Mouse (Mus musculus) frontal cortex, postnatal 36 days (tissue): ENCODE data around the gene Tmem161a.

ENCODE experiments used
- DNase-seq, 2 experiments: peaks; one replicate each; pipeline ENCODE4 v3.0.0; 2022; ENCODE audit warnings: low spot score in 2 of 2

Tmem161a gene

DNA sequence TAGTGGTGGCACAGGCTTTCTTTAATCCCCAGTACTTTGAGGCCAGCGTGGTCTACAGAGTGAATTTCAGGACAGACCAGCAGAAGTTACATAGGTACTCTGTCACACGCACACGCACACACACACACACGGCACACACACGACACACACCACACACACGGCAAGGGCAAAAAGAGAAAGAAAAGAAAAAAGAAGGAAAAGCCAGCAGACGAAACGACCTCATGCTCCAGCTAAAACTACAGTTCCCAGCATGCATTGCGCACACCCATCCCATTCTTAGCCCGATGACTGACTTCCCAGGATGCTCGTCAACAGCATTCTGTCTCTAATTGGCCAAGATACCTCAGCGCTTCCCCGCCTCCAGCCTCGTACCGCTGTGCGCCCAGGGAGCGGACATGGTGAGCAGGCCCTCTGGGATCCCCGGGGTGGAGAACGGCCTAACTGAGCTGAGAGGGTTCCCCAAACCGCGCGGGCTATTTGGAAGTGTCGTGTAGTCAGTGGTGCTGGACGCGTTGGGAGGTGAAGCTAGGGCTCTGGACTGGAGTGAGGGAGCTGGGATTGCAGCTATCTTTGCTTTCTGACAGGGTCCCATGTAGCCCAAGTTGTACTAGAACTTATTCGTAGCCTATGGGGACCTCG, at the start of gene Tmem161a:
TSS of gene Tmem161a (plus strand) at position 314 of the 639 bp plus-strand sequence.
- peak; percentile 88 to 95 for DNase-seq

DNA sequence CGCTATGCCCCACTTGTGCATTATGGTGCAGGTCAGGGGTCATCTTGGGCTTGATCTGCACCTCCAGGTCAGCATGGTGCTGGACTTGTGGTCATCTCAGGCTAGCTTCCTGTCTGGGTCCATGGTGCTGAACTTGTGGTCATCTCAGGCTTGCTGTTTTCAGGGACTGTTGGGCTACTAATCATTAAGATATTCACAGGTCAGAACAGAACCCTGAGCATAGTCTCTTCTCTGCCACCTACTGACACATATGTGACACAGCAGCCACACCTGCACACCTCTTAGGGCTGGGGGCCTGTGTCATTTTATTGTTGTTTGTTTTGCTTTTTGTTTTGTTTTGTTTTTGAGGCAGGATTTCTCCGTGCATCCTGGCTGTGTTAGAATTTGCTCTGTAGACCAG, 49.3 kb upstream of the Tmem161a start:
- DNase-seq, result no peak

DNA sequence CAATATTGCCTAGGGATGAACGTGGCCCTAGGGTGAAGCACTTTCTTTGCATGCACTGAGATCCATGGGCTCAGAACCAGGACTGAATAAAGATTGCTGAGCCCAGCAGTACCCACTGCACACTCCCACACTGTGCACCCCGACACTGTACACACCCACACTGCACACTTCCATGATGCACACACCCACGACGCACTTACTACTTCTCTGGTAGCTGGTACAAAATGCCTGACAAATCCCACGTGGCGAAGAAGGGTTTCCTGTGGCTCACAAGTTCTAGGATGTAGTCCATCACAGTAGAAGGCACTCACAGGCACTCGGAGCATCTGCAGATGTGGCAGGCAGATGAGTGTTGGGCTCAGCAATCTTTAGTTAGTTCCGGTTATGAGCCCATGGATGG, 47.2 kb upstream of the Tmem161a start:
- peak in 1 of 2 experiments; percentile 46 for DNase-seq

DNA sequence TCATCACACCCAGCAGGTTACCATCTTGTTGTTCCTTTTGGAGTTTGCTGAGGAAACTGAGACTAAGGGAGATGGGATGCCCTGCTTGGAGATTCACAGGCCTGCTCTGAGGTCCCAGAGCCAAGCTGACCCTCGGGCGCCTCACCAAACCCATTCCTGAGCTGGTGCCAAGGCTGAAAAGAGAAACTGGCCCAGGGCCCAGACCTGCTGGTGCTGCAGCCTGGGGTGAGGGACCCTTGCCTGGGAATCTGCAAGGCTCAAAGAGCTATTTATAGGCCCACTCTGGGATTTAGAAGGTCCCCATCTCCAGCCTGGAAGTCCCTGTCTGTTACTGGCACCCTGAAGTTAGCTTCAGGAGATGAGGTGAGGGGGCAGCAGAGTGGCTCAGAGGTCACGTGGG, 43.7 kb upstream of the Tmem161a start:
- peak; percentile 45 to 67 for DNase-seq

DNA sequence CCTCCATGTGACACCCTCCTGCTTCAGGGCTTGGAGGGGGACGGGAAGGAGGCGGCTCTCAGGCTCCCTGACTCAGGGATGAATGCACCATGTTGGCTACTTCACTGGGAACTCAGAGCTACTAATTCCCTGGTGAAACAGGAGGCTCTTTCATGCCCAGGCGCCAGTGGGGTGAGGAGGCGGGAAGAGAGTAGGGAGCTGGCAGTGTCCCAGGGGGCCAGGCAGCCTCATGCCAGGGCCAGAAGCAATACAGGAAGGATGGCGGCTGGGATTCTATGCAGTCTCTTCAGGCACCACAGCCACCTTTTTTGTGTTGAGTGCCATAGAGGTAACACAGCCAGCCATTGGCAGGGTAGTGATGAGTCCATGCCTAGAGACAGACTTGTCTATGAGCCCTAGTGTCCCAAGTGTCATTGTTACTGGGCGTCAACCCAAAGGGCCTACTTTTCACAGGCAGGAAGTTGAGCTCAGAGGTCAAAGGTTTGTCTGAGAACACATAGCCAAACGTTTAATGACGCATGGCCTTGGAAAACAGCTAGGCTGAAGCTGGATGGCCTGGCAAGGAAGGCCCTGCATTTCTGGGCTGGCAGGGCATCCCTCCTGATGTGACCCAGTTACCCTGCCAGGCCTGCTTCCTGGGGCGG, 42.7 kb upstream of the Tmem161a start:
- peak; percentile 74 to 79 for DNase-seq

DNA sequence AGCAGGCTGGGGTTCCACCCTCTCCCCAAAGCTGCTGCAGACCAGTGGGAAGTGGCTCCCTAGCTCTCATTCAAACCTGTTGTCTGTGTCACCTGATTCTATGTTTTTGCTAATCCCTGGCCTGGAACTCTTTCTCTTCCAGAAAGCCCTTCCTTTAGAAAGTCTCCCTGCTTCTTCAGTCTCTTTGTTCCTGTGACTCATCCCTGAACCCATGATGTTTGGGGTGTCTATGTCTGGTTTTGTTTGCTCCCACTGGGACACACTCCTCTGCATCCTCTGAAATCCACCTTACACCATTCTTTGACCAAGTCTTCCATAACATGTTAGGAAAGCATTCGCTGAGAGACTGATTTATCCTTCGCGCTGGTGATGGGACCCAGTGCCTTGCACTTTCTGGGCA, 42.1 kb upstream of the Tmem161a start:
- DNase-seq, result no peak

DNA sequence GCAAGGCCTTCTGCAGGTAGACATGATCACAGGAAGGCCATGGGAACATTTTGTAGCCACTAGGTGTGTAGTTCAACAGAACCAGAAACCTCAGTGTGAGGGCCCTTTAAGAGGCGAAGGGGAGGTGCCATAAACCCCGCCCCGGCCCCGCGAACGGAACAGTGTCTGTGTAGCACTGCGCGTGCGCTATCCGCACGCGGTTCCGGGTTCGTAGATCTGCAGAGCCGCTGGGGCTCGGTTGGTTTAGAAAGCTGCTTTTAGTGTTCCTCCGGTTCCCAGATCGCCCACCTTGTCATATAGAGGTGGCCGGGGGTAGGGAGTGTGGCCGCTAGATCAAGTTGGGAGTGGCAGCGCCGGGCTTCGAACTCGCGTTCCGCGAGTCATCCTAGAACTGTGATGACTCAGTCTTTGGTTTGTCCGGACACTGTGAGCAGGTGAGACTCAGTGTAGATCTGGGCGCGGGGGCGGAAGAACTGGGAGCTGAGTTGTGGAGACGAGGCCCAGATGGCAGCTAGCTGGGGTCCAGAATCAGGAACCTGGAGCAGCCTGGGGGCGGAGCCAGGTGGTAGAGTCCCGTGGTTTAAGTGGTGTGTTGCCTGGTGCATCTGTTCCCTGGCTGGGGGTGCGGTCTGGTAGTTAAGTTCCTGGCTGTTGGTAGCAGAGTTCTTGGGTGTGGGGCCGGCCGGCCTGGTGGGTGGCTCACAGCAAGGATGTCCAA, 40.8 kb upstream of the Tmem161a start, which contains the start of gene Nr2c2ap:
TSS of gene Nr2c2ap (plus strand) at position 168 of the 718 bp plus-strand sequence.
- peak; percentile 76 to 79 for DNase-seq

DNA sequence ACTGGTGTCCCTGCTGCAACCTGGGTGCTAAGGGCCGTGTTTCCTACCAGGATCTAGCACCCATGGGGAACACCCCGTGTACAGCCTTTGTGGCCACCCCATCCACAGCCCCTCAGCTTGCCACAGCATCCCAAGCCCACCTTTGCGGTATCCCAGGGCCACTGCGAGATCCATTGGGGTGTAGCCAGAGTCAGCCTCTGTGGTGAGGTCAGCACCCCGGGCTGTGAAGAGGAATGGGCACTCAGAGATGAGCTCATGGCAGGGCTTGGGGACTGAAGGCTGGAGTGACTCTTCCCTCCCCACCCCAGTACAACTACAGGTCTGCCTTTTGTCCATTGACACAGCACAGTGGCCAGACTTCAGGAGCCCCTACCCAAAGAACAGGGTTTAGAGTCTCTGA, 38.1 kb upstream of the Tmem161a start:
- no peak for DNase-seq

DNA sequence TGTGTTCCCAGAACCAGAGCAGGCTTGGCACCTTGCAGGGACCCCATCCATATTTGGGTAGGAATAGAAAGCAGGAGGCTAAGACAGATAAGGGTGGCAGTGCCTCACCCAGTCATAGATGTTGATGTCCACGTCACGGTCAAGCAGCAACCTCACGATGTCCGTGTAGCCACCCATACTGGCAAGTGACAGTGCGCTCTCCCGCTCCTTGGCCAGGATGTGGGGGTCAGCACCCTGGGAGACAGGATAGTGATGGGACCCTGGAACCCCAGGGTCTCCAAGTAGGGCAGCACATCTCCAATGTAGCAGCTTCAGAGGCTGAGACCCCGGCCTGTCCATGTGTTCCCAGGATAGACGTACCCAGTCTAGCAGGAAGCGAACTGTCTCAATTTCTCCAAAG, 37.2 kb upstream of the Tmem161a start:
- DNase-seq, result no peak

DNA sequence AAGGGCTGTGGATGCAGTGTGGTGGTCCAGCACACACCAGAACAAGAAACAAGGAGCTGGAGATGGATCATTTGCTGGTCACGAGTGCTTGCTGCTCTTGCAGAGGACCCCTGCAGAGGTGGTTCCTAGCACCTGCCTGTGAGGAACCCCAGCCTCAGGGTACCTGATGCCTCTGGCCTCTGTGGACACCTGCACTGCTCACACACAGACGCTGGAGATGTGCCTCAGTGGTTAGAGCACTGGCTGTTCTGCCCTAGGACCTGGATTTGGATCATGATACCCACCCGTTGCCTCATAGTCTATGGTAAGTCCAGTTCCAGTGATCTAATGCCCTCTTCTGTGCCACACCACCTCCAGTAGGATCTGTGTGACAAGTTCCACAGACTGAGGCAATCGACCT, 35.6 kb upstream of the Tmem161a start:
- DNase-seq, result no peak

DNA sequence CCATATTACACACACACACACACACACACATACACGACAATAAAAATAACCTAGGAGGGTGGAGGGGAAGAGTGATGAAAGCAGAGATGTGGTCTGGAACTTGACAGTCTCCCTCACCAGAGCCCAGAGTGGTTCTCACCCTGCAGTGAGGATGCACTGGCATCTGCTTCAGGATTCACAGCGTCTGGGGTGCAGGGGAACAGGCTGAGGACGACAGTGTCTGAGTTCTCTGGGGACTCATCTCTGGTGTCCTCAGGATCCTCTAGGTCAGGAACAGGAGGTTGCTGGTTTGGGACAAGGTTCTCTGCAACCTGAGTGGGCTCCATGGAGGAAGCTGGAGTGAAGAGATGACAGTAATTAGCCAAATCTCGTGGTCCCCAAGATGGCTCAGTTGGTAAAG, 34.3 kb upstream of the Tmem161a start:
- no peak for DNase-seq

DNA sequence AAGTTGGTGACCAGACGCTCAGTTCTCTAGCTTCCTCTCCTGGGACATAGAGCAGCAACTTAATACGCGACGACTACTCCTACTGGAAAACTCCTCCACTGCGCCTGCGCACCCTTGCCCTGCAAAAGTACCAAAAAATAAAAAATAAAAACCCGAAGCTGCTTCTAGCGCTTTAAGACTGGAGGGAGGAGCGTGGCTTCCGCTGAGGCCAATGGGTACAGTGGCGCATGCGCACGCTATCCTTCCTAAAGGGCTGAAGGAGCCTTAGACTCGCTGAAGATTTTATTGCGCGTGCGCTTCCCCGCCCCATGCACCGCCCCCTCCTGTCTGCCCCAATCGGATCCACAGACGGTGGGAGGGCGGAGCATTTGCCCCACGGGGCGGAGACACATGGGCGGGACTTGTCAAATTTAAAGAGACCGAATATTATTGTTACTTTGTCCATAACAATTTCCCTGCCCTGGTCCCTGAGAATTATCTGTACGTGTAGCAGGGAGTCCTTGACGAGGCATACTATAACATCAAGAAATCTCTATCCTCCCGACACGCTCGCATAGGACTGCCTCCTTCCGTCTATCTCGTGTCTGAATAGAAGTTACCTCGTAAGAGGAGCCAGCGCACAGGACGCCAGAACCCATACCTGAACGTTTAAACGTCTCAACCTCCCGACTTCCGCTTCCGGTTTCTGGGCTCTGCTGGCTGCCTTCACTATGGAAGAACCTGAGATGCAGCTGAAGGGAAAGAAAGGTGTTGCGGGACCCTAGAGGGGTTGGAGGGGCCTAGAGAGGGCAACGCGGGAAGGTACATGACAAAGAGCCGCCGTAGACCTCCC, 32.9 kb upstream of the Tmem161a start, which contains the start of the genes Rfxank, Borcs8 and Mef2b:
TSS of gene Rfxank (minus strand) at position 129 of the 832 bp plus-strand sequence.
TSS of gene Borcs8 (plus strand) at position 474 of the 832 bp plus-strand sequence.
TSS of gene Mef2b (plus strand) at position 686 of the 832 bp plus-strand sequence.
- DNase-seq, result peak; percentile 98

DNA sequence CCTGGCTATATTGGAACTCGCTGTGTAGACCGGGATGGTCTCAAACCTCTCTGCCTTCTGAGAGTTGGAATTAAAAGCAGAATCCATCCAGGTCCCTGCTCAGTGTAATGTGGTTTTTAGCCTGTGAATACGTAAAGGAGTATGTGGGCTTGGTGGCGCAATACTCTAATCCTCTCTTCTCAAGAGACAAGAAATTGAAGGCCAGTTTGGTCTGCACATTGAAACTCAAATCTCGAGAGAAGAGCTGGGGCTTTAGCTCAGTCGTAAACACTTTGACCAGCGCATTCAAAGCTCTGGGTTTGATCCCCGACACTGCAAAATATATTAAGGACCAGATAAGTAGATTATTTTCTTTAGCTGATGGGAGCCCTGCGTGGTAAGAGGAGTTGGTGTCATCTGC, 32.2 kb upstream of the Tmem161a start:
- no peak for DNase-seq

DNA sequence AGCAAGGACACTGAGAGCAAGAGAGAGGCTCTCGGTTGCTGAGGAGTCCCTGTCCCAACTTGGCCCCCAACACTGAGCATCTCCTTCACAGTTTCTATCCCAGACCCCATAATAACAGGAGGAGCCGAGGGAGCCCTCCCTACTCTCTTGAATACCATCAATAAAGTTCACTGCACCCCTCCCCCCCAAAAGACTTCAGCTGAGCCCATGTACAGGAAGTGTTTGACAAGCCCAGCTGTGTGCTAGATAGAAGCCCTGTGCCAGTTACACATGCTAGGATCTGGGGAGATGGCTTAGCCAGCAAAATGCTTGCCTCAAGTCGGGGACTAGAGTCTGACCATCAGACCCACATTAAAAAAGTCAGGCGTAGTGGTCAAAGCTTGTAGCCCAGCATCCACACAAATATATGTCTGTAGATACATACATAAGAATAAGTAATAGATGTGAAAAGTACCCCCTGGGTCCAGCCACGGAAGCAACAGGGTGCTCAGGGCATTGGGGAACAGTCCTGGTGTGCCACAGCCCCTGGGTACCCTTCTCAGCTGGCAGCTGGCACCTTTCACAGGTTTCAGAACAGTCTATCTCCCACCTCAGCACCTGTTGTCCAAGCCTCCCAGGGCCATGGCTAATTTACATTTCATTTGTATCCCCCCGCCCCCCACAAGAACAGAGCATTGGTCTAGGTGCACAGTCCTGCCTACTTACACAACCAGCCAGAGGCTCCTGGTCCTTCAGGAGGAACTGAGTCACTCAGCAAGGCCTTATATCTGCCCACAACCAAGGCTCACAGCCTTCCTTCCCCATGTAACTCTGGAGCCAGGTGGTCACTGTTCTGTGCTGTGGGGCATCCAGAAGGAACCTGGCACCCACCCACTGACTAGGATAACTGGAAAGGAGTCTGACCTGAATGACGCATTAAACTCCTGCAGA, 24.2 kb upstream of the Tmem161a start:
- no peak for DNase-seq

DNA sequence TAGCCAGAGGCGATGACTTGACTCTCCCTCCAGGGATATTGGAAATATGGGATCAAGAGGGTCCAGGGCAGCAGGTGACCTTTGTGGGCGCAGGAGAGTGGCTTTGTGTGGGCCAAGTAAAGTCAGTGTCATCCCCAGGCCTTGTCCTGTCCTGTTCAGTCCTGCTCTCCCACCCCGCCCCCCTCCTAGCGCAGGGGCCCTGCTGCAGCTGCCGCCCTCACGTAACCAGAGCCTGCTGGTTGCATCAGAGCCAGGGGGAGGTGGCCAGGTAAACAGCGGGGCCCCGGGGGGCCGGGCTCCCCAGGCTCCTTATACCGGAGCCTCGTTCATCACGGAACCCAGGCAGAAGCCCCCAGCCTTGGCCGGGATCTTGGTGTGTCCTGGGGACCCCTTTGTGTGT, 22.0 kb upstream of the Tmem161a start:
- no peak for DNase-seq

DNA sequence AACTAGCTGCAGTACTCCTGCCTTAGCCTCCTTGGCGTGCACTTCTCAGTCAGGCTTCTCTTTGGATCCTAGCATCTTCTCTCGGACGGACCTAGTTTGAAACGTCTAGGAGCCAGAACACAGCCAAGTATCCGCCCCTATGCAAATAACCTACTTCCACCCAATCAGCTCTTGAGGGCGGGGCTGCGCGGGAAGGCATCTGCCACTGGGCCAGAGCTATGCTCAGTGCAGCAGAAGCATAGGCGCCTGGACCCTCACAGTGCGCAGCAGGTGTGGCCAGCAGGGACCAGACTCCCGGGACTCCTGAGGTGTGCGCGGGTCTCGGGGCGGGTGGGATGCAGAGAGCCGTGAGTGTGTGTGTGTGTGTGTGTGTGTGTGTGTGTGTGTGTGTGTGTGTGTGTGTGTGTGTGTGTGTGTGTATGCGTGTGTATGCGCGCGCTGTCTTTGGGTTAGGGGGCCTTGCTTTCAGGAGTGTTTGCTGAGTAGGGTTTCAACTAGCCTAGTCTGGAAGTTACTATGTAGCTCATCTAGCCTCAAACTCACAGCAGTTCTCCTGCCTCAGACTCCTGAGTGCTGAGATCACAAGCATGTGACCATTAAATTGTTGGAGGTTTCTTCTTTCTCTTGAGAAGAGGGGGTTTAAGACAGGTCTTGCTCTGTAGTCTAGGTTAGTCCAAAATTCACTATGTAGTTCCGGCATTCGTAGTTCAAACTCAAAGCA, 19.5 kb upstream of the Tmem161a start:
- DNase-seq, result peak; percentile 30 to 42

DNA sequence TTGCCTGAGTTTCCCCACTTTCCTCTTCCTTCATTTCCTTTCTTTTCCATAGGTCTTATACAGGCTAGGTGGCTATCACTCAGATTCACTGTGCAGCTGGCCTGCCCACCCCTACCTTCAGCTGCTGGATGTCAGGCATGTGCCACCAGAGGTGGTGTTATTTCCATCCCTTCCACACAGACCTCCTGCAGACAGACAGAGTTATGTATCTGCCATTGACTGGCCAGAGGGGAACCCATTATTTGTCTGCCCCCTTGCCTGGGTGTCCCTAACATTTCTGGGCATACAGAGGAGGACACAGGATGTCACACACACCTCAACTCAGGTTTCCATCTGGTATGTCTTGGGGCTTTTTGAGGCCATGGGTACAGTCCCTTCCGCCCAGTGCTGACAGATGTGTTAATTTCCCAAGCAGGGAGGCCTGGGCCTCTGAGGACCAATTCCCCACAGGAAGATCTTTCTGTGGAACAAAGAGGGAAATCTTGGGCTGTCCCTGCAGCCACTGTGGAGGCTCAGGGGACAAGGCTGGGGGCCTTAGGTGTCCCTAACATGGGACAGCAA, 14.8 kb upstream of the Tmem161a start:
- no peak for DNase-seq

DNA sequence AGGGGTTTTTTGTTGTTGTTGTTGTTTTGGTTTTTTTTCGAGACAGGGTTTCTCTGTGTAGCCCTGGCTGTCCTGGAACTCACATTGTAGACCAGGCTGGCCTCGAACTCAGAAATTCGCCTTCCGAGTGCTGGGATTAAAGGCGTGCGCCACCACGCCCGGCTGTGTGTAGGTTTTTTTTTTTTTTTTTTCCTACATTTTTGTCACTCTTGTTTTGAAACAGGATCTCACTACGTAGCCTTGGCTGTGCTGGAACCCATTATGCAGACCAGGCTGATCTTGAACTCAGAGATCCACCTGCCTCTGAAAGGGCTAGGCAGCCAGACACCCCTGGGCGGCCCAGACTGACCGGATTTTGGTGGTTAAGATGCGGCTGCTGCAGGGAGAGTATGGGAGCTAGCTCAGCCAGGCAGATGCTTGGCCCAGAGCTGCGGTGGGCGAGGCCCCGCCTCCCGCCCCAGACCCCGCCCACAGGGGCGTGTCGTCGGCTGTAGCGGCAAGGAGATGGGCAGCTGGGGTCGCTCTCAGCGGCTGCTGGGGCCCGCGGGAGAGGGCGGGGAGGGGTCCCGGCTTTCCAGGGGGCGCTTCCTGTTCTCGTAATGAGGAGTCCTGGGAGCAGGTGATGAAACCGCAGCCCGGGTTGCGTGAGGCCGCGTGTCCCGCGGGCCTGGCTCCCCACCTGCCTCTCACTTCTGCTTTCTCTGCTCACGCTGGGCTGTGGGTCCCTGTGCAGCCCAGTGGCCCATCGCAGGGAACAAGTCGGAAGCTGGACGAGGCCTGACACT, 13.9 kb upstream of the Tmem161a start:
- peak; percentile 52 to 63 for DNase-seq

DNA sequence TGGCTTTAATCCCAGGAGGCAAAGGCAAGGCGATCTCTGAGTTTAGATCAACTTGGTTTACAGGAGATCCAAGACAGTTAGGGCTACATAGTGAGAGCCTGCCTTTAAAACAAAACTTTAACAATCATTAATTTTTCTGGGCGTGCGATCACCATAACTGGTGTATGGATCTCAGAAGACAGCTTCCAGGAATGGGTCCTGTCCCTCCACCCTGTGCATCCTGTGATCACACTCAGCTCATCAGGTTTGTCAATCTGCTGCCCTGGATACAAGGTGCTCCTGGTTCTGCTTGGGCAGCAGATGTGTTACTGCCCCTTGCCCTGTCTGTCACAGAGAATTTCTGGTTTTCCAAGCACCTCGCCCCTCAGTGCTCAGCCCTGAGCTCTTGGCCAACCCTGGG, 12.9 kb upstream of the Tmem161a start:
- no peak for DNase-seq
